Mouse (Mus musculus) ZHBTc4 (cell line): ENCODE data around the gene Itsn1.

Experiments used
- DNase-seq: peaks from one replicate; pipeline ENCODE4 v3.0.0-alpha.2; 2011; ENCODE audit warnings: low read depth, low spot score

Gene Itsn1

DNA sequence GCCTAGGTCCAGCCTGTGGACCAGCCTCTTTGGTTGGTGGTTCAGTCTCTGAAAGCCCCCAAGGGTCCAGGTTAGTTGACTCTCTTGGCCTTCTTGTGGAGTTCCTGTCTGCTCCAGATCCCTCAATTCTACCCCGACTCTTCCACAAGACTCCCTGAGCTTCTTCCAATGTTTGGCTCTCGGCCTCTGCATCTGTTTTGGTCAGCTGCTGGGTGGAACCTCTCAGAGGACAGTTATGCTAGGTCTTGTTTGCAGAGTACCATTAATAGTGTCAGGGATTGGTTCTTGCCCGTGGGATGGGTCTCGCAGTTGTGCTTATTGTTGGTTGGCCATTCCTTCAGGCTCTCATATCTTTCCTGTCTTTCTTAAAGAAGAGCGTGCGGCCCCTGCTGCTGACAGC is 39.5 kb downstream of the Itsn1 start:
- no peak for DNase-seq

DNA sequence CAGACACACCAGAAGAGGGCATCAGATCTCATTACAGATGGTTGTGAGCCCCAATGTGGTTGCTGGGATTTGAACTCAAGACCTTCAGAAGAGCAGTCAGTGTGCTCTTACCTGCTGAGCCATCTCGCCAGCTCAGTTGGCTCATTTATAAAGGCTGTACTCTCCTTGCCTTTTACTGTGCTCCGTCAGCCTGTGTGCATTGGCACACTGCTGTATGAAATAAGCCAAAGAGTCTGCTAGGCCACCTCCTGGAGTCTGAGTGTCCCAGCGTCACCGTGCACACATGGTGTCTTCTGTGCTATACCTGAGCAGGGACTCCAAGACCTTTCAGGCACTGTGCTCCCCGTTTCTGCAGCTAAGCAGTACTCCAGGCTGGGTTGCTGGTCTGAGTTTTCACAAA is 40.8 kb downstream of the Itsn1 start:
- DNase-seq: no peak

DNA sequence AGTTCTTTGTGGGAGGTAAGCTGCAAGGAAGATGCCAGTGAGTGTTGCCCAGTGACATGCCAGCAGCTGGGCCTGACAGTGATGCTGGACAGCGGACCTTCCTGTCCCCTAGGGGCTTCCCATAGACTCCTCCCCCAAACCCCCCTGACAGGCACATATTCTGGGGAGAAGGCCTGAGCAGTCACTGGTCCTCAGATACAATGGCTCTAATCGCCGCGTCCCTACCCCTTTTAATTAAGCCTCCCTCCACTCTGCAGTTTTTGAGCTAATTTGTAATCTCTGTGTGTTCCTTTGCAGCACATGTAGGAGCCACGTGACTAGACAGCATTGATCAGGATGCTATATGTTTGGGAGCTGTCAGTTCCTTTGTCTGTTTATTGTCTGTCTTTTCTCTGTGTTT is 41.6 kb downstream of the Itsn1 start:
- DNase-seq: no peak

DNA sequence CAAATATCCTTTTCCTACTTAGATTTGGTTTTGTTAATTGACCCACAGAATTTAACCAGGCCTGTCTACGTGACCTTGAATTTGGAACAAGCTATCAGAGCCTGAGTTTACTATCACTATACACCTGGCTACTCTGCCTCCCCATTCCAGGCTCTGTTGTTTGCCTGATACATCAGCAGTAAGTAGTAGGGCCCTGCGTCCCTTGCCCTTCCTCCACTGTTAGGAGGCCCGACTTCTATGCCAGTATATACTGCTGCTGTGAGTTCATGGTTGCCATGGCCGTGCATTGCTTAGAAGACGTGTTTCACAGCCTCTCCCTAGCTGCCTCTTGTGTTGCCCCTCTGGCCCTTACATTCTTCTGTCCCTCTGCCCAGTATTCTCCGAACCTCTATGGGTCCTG is 42.3 kb downstream of the Itsn1 start:
- no peak for DNase-seq

DNA sequence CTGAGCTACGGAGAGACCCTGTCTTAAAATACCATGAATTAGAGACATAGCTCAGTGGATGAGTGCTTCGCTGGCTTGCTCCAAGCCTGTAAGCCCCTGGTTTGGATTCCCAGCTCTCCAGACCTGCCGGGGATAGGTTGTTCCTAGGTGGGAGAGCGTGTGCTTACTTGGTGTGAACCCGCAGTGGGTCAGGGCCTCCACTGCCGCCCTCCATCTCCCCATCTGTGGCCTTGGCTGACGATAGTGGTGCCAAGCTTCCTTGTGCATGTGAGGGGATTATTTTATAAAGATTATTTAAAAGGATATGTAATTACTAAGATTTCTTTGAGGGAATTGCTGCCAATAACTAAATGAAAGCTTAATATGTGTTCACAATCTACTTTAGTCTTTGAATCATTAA is 43.5 kb downstream of the Itsn1 start:
- no peak for DNase-seq

DNA sequence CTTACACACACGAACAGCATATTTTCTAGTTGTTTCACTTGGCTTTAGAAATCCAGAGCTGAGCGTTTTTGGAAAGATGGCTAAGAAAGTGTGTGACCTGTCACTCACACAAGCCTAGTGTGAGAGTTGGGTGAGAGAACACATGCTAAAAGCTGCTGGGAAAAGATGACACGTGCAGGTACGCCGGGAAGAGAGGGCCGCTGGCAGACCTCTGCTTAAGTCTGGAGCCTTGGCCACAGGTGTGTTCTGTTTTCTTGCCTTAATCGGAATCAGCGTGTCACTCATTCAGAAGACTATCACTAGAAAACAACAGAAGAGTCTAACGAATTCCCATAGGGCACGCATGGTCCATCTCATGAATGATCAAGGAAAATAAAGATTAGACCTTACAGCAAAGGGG is 50.5 kb downstream of the Itsn1 start:
- DNase-seq: no peak

DNA sequence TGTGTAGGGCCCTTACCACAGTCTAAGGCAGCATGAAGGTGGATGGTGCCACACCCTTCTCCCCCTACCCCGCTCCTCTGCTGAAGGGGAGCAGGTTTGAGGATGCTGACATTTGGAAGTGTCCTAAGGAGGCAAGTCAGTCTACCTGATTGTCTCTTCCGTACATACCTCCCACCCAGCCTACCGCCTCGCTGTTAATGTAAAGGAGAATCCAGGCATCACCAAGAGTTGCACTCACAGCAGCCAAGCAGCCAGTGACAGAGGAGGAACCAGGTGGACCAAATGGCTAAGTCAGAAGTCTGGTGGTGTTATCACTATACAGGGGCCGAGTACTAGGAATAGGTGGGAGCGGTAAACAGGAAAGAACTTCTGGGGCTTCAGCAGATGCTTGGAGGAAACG is 51.1 kb downstream of the Itsn1 start:
- no peak for DNase-seq

DNA sequence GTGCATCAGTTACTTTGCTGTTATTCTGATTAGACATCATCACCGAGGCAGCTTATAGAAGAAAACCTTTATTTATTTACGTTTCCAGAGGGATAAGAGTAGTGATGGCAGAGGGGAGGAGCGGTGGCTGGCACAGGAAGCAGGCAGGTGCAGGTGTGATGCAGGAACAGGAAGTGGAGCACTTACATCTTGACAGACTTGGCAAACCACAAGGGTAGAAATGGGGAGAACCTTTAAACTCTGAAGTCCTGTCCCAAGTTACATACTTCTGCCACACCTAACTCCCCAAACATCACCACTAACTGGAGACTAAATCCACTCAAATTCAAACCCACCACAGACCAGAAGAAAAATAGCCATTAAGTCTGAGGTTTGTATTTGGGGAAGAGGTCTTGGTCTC is 51.7 kb downstream of the Itsn1 start:
- DNase-seq: no peak

DNA sequence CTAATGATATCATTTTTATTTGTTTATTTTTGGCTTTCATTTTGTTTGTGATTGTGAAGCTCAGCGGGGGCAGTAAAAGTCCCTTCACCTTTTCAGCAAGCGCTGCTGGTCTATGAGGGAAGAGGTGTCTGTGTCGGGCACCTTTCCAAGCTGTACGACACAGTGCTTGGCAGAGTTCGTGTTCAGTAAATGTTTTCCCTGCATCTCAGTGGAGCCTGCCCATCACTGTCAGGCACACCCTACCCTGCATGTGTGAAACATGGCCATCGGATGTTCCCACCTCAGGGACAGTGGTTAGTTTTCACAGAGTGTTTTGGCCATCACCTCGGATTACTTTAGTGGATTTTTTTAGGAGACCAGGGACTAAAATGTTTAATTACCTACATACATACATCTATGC is 54.1 kb downstream of the Itsn1 start:
- no peak for DNase-seq

DNA sequence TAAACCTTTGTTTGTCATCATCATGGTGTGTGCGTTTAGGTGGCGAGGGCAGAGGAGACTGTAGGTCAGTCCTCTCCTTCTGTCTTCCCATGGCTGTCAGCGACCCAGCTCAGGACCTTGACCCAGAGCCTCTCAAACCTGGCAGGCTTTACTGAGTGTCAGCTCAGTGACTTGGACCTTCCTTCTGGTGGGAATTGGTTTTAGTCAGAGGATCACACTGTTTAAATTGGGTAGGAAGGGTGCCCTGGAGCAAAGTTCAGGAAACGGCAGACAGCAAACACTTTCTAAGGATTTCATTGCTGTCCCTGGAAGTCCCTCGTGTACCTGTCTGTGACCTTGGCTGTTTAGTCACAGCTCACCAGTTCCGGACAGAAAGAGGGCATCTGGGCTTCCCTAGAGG is 55.2 kb downstream of the Itsn1 start:
- no peak for DNase-seq

DNA sequence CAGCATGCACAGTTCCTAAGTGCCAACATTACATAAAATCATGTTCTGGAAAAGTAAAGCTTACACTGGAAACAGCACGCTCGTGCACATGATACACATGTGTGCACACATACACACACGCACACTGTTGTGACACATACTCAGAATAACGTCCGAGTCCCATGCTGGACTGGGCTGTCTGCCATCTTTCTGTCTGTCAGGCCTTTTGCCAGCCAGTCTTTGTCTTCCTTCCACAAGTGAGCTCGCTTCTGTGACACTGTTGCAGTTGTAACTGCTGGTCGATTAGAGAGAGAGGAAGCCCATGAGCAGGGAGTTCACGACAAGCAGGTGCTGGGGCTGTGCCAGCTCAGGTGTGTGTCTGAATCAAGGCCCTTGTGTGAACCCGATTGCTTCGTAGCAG is 57.3 kb downstream of the Itsn1 start:
- DNase-seq: no peak

DNA sequence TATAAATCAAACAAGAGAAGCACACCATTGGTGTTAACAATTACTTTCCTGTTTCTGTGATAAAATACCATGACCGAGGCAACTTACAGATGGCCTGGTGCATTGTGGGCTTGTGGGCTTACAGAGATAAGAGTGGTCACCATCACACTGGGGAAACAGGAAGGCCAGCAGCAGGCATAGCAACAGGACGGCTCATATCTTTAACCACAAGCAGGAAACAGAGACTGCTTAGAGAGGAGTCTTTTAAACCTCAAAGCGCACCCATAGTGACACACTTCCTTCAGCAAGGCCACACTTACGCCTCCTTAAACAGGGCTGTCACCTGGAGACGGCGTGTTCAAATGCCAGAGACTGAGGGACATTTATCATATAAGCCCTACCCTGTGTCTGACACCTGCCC is 60.6 kb downstream of the Itsn1 start:
- no peak for DNase-seq

DNA sequence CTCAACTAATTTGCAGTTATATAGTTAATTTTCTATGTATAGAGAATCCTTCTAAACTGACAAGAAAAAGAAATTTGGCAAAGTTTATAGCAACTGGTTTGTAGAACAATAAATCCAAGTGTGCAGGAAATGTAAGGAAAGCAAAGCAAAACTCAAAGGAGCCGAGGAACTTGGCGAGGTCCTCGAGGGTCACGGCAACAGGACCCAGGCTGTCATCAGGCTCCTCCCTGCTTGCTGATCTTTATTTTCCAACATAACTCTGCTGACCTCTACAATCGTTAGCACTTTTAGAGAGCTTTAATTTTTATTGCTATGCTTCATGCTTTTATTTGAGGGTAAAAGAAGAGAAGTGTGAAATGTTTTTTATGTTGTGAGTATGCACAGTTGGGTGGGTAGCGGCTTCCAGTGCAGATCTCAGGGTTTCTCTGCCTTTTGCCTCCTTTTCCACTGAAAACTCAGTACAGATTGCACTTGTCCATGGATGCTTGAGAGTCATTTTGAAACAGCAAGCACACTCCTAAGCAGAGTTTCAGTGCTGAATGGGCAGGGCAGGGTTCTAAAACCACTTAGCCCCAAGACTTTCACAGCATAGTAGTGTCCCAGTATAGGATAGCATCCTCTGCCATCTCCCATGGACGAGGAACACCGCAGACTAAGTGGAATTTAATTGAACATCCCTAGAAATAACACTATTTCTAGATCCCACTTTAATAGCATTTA is 63.6 kb downstream of the Itsn1 start:
- DNase-seq: no peak

DNA sequence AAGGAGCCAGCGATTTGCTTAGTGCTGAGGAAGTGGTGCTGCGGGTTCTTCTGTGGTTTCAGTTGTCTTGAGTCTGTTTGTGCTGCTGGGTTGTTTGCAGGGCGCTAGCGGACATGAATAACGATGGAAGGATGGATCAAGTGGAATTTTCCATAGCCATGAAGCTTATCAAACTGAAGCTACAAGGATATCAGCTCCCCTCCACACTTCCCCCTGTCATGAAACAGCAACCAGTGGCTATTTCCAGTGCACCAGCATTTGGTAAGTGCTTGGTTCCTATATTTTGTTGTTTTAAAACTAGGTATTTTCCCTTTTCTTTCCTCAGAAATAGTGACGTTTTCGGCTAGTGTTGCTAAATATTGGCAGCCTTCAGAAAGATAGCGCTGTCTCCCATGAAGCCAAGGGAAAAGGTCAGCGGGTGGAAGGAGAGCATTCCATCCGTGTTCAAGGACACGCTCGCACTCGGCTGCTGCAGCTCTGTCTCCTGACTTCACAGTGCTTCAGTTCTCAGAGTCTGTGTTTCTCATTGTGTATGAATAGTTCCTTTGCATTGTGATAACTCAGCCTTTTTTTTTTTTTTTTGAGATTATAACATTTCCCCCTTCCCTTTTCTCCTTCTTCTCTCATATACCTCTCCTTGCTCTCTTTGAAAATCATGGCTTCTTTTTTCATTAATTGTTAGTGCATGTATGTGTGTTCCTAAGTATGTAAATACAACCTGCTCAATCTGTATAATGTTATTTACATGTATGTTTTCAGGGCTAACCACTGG is 64.6 kb downstream of the Itsn1 start:
- no peak for DNase-seq

DNA sequence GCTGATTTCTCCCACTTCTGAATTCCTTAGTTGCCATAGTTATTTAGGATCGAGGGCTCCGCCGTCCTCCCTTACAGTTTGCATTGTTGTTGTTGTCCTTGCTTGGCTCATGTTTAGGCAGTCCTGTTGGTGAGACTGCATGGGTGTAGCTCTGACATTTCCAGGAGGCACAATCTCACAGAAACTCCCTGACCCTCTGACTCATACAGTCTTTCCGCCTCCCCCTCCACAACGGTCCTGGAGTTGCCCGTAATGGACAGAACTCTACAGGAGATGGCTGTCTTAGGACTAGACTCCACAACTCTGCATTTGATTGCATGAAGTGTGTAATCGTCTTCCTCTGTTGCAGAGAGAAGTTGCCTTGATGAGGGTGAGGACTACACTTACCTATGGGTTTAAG is 65.2 kb downstream of the Itsn1 start:
- DNase-seq: no peak

DNA sequence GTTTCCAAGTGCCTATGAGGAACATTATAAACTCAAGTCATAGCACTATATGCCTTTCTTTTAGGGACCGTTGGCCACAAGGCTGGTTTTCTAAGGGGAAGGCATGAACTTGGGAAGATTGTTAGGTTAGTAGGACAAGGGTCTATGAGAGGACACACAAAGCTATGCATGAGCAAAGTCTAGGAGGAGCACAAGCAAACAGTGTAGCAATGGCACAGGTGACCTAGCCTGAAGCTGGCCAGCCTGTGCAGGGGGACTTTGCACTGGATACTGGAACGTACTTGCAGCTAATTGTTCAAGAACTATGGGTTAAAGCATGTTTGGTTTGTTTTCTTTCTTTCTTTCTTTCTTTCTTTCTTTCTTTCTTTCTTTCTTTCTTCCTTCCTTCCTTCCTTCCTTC is 66.0 kb downstream of the Itsn1 start:
- no peak for DNase-seq

DNA sequence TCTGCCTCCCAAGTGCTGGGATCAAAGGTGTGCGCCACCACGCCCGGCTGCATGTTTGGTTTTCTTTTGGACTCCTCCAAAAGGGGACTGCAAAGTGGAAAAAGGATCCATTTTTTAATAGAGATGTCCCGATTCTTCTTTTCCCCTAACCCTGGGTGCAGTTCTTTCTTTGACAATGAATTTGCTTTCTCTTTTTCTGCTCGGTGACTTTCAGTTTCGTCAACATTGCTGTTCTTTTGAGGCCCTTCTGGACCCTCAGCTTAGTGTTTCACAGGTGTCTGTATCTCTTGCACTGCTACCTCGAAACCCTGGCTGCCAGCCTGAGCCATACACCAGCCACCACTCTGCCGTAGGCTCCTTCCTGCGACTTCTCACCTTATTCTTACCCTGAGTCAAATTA is 66.5 kb downstream of the Itsn1 start:
- DNase-seq: no peak

DNA sequence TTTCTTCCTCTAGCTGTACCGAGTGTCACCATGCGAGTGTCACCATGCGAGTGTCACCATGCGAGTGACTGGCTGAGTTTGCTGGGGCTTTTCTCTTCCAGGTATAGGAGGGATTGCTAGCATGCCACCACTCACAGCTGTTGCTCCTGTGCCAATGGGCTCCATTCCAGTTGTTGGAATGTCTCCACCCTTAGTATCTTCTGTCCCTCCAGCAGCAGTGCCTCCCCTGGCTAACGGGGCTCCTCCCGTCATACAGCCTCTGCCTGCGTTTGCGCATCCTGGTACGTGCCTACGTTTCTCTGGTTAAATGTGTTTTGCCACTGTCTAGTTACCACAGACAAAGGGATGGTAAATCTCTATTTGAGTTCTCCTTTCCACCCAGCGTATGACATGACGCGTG is 72.3 kb downstream of the Itsn1 start:
- DNase-seq: no peak

DNA sequence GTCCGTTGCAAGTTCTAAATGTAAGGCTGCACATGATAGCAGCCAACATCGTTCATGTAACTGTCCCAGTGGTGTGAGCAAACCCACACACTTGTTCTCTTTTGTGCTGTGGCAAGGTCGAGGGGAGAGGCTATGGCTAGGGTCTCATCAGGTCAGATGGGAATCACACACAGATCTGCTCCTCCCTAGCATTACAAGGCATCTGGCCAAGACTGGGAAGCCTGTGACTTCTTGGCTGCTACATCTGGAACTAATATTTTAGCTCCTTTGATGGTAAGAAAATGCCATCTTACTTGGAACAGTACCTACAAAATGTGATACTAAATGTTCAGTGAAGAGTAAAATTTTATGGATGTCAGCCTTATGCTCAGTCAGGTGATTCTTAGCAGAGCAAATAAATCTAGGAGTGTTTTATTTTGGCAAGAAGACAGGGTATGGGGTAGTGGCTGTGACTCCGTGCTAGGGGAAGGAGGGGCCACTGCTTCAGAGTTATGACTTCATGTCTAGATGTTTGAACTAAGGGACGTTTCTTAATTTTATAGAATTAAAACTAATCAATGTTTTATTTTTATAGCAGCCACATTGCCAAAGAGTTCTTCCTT is 73.5 kb downstream of the Itsn1 start:
- no peak for DNase-seq

DNA sequence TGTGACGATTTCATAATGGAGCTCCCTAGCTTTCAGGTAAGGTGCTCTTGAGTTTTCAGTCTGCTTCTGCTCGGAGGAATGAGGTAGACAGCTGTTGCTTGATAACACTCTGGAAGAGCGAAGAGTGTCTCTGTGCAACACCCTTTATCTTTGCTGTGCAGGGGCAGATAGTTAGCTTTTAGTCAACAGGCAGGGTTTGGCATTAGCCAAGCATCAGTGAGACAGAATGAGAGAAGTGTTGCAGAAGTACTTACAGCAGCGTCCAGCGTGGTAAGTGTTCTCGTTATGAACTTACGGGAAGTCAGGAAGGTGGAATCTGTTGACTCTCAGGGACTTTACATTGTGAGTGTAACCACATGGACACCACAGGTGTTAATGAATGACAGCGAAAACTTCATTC is 75.3 kb downstream of the Itsn1 start:
- no peak for DNase-seq

DNA sequence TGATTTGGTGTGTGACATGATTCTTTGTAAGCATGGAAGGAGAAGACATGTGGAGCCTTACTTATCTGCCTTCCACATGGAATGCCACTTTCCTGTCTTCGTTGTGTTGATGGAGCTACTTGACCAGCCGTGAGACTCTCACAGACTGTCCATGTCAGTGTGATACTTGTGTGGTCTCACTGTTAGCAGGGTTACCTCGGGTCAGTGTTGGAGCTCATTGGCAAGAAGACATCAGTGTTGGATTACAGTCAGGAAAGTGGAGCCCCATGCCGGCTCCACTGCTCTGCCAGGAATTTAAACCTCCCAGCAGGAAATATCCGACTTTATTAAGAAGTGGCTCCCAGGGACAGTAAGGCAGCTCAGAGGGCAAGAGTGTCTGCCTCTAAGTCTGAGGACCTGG is 75.8 kb downstream of the Itsn1 start:
- no peak for DNase-seq

DNA sequence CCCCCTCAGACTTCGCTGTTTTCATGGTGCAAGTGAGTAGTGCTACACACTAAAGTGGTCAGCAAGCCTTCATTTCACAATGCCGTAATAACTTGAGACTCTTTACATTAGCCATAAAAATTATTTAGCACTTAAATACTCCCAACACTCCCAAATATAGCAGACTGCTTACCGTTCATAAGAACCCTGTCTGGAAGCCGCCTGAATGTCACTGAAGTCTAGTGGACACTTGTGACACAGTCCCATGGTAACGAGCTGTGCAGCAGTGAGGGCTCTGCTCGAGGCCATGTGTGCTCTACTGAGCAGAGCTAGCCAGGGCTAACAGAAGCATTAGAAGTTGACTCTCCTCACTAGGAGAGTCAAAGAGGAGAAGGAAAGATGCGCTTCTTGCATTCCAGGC is 81.2 kb downstream of the Itsn1 start:
- DNase-seq: no peak

DNA sequence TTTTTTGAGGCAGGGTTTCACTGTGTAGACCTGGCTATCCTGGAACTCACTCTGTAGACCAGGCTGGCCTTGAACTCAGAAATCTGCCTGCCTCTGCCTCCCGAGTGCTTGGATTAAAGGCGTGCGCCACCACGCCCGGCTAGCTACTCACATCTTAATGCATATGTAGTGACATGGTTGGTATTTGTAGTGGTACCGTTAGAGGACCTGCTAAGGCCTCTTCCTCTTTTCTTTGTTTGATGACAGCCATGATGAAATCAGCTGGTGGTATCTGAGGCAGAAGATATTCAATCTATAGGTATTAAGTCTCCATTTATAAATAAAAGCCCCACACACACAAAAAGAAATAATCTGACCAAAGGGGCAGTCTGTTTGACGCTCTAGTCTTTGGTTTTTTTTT is 82.3 kb downstream of the Itsn1 start:
- DNase-seq: no peak
